Mouse (Mus musculus): ENCODE measurements around the gene Tm4sf19. TPM values are rescaled to one million over a fixed set of nuclear protein-coding genes. Genes with fewer than 3 reads are reported as not detected.

Gene Tm4sf19
- polyA plus RNA-seq, 1 experiment, result 0.04 TPM

DNA sequence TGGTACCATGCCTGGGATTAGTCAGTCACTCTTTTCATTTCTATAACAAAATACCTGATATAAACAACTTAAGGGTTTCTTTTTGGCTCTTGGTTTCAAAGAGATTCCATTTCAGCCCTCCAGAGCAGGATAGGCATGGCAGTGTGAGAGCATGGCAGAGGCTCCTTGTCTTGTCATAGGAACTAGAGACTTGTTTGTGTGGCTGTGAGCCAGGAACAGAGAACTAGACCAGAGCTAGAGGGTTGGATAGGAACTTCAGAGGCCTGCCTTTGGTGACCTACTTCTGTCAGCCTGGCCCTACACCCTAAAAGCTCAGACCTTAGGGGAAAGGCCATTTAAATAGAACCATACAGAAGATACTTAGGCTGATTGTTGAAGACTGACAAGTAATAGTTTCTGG lies 17.4 kb upstream of the Tm4sf19 start:
- Histone ChIP-seq H3K79me2 (ENCODE audit: control insufficient read depth, insufficient read depth) (no peaks in the 10 kb centered on the region), H3K36me3 (ENCODE audit: control insufficient read depth, insufficient read depth) (peaks cover 54% of the 10 kb centered on the region), H3K27me3 (ENCODE audit: control insufficient read depth, insufficient read depth, insufficient read length) (no peaks in the 10 kb centered on the region), H3ac (ENCODE audit: control insufficient read depth, insufficient read length) (no peak overlapping the region), H3K4me2 (ENCODE audit: low read depth) (no peak overlapping the region), H3K4me3 (no peak overlapping the region)
- TF ChIP-seq TCF3 (IDR thresholded peaks at IDR 0.05; ENCODE audit: insufficient read length, low read depth), result no peak
- no peak for TF ChIP-seq MYOG (IDR thresholded peaks at IDR 0.05; ENCODE audit: control insufficient read depth in 1 of 3, insufficient read depth in 1 of 3, insufficient read length in 2 of 3, low read depth in 2 of 3)
- no peak for TF ChIP-seq MYOD1 (IDR thresholded peaks at IDR 0.05; ENCODE audit: control insufficient read depth in 1 of 3, insufficient read length in 2 of 3, low read depth in 2 of 3)
- TF ChIP-seq POLR2A (IDR thresholded peaks at IDR 0.05; ENCODE audit: insufficient read length, low read depth), result no peak

DNA sequence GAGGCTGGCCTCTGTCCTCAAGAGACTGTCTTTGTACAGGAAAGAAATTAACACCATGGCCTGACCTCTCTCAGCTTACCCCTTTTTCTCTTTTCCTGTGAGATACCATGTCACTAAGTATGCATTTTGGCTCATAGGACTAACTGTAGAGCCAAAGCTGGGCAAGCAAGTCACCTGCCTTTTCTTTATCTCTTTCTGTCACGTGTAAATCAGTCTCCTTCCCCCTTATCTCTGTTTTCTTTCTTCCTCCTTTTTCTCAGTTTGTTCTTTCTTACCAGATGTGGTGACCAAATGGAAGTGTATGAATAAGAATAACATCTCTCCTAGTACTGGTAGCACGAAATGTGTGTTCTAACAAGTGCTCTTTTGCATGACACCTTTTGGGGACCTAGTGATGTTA lies 15.4 kb upstream of the Tm4sf19 start:
- Histone ChIP-seq H3K36me3 (ENCODE audit: control insufficient read depth, insufficient read depth) (peaks cover 57% of the 10 kb centered on the region), H3K4me2 (ENCODE audit: low read depth) (no peak overlapping the region), H3K4me3 (no peak overlapping the region), H3K27me3 (ENCODE audit: control insufficient read depth, insufficient read depth, insufficient read length) (no peaks in the 10 kb centered on the region), H3ac (ENCODE audit: control insufficient read depth, insufficient read length) (no peak overlapping the region), H3K79me2 (ENCODE audit: control insufficient read depth, insufficient read depth) (no peaks in the 10 kb centered on the region)
- TF ChIP-seq MYOD1 (IDR thresholded peaks at IDR 0.05; ENCODE audit: control insufficient read depth in 1 of 3, insufficient read length in 2 of 3, low read depth in 2 of 3), result no peak
- no peak for TF ChIP-seq REST (IDR thresholded peaks at IDR 0.05; ENCODE audit: insufficient read depth, insufficient read length)
- no peak for TF ChIP-seq TCF3 (IDR thresholded peaks at IDR 0.05; ENCODE audit: insufficient read length, low read depth)
- no peak for TF ChIP-seq POLR2AphosphoS2 (IDR thresholded peaks at IDR 0.05; ENCODE audit: insufficient read length, low read depth)
- no peak for TF ChIP-seq E2F4 (IDR thresholded peaks at IDR 0.05; ENCODE audit: insufficient read depth)
- no peak for TF ChIP-seq SRF (IDR thresholded peaks at IDR 0.05; ENCODE audit: control insufficient read depth, insufficient read length, low read depth)
- TF ChIP-seq MAX (IDR thresholded peaks at IDR 0.05; ENCODE audit: low read depth), result no peak
- no peak for TF ChIP-seq CEBPB (IDR thresholded peaks at IDR 0.05; ENCODE audit: insufficient read depth, poor library complexity, severe bottlenecking)
- no peak for TF ChIP-seq POLR2A (IDR thresholded peaks at IDR 0.05; ENCODE audit: insufficient read length, low read depth)
- no peak for TF ChIP-seq MYOG (IDR thresholded peaks at IDR 0.05; ENCODE audit: control insufficient read depth in 1 of 3, insufficient read depth in 1 of 3, insufficient read length in 2 of 3, low read depth in 2 of 3)
- TF ChIP-seq TCF12 (IDR thresholded peaks at IDR 0.05; ENCODE audit: insufficient read depth, poor library complexity, severe bottlenecking), result no peak
- TF ChIP-seq USF1 (IDR thresholded peaks at IDR 0.05; ENCODE audit: low read depth), result no peak

DNA sequence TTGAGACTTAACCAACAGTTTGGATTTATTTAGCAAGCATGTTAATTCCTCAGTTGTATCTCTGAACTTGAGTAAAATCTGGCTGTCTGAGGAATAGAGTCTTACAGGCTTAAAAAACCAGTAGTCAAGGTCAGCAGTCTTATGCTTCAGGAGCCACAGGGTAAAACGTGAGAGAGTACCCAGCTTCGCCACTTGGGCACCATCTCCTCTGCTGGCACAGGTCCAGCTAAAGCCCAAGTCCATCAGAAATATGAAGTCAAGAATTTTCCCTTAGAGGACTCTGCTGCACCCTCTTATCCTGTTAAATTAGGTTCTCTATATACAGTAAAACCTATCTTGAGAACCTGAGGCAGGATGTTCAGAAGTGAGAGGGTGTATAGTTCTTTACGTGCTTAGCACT lies 13.5 kb upstream of the Tm4sf19 start:
- Histone ChIP-seq H3ac (ENCODE audit: control insufficient read depth, insufficient read length) (no peak overlapping the region), H3K79me2 (ENCODE audit: control insufficient read depth, insufficient read depth) (no peaks in the 10 kb centered on the region), H3K4me2 (ENCODE audit: low read depth) (no peak overlapping the region), H3K36me3 (ENCODE audit: control insufficient read depth, insufficient read depth) (peaks cover 62% of the 10 kb centered on the region), H3K27me3 (ENCODE audit: control insufficient read depth, insufficient read depth, insufficient read length) (no peaks in the 10 kb centered on the region), H3K4me3 (no peak overlapping the region)
- TF ChIP-seq SRF (IDR thresholded peaks at IDR 0.05; ENCODE audit: control insufficient read depth, insufficient read length, low read depth) (no peak), E2F4 (IDR thresholded peaks at IDR 0.05; ENCODE audit: insufficient read depth) (no peak), TCF12 (IDR thresholded peaks at IDR 0.05; ENCODE audit: insufficient read depth, poor library complexity, severe bottlenecking) (no peak), POLR2A (IDR thresholded peaks at IDR 0.05; ENCODE audit: insufficient read length, low read depth) (no peak), TCF3 (IDR thresholded peaks at IDR 0.05; ENCODE audit: insufficient read length, low read depth) (no peak), REST (IDR thresholded peaks at IDR 0.05; ENCODE audit: insufficient read depth, insufficient read length) (no peak), MYOD1 (IDR thresholded peaks at IDR 0.05; ENCODE audit: control insufficient read depth in 1 of 3, insufficient read length in 2 of 3, low read depth in 2 of 3) (no peak), USF1 (IDR thresholded peaks at IDR 0.05; ENCODE audit: low read depth) (no peak)

DNA sequence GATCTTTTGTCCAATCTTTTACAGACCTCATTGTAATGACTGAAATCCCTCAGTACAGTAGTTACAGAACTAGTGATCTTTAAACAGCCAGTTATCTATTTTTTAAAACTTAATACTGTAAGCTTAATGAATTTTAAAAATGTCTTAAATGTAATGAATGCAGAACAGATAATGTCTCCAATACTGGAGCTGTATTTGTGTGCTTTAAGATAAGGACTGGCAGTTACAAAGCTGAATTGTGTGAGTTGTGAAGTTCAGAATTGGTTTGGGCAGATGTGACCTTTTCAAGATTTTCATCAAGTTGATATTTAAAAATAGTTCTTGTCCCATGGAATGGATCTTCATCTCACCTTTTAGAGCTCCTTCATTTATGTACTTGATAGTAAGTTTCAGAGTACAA lies 11.3 kb upstream of the Tm4sf19 start:
- Histone ChIP-seq H3K79me2 (ENCODE audit: control insufficient read depth, insufficient read depth) (no peaks in the 10 kb centered on the region), H3K36me3 (ENCODE audit: control insufficient read depth, insufficient read depth) (peaks cover 46% of the 10 kb centered on the region), H3ac (ENCODE audit: control insufficient read depth, insufficient read length) (no peak overlapping the region), H3K4me2 (ENCODE audit: low read depth) (no peak overlapping the region), H3K27me3 (ENCODE audit: control insufficient read depth, insufficient read depth, insufficient read length) (no peaks in the 10 kb centered on the region), H3K4me3 (no peak overlapping the region)
- TF ChIP-seq TCF3 (IDR thresholded peaks at IDR 0.05; ENCODE audit: insufficient read length, low read depth), result no peak
- TF ChIP-seq POLR2A (IDR thresholded peaks at IDR 0.05; ENCODE audit: insufficient read length, low read depth), result no peak

DNA sequence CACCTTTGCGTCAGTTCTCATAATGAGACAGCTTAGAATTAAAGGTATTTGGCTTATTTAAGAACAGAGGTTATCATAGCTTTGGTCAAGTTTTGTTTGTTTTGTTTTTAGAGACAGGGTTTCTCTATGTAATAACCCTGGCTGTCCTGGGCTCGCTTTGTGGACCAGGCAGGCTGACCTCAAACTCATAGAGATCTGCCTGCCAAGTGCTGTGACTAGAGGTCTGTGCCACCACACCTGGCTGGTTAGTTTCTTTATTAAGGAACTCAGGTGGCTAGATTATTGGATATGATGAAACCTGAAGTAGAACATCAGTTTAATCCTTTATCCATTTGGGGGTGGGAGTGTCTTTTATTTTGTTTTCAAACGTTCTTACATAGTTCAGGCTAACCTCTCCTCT lies 10.5 kb upstream of the Tm4sf19 start:
- H3K27me3 ChIP-seq (ENCODE audit: control insufficient read depth, insufficient read depth, insufficient read length), result no peaks in the 10 kb centered on the region
- no peak overlapping the region for H3K4me3 ChIP-seq
- H3K4me2 ChIP-seq (ENCODE audit: low read depth), result no peak overlapping the region
- H3K79me2 ChIP-seq (ENCODE audit: control insufficient read depth, insufficient read depth), result no peaks in the 10 kb centered on the region
- TF ChIP-seq POLR2AphosphoS2 (IDR thresholded peaks at IDR 0.05; ENCODE audit: insufficient read length, low read depth) (no peak), E2F4 (IDR thresholded peaks at IDR 0.05; ENCODE audit: insufficient read depth) (no peak), USF1 (IDR thresholded peaks at IDR 0.05; ENCODE audit: low read depth) (no peak), TCF12 (IDR thresholded peaks at IDR 0.05; ENCODE audit: insufficient read depth, poor library complexity, severe bottlenecking) (no peak), CEBPB (IDR thresholded peaks at IDR 0.05; ENCODE audit: insufficient read depth, poor library complexity, severe bottlenecking) (no peak), REST (IDR thresholded peaks at IDR 0.05; ENCODE audit: insufficient read depth, insufficient read length) (no peak), POLR2A (IDR thresholded peaks at IDR 0.05; ENCODE audit: insufficient read length, low read depth) (no peak), MYOG (IDR thresholded peaks at IDR 0.05; ENCODE audit: control insufficient read depth in 1 of 3, insufficient read depth in 1 of 3, insufficient read length in 2 of 3, low read depth in 2 of 3) (no peak), MAX (IDR thresholded peaks at IDR 0.05; ENCODE audit: low read depth) (no peak), TCF3 (IDR thresholded peaks at IDR 0.05; ENCODE audit: insufficient read length, low read depth) (no peak), SRF (IDR thresholded peaks at IDR 0.05; ENCODE audit: control insufficient read depth, insufficient read length, low read depth) (no peak), MYOD1 (IDR thresholded peaks at IDR 0.05; ENCODE audit: control insufficient read depth in 1 of 3, insufficient read length in 2 of 3, low read depth in 2 of 3) (no peak)
- peaks cover 42% of the 10 kb centered on the region for H3K36me3 ChIP-seq (ENCODE audit: control insufficient read depth, insufficient read depth)
- H3ac ChIP-seq (ENCODE audit: control insufficient read depth, insufficient read length), result no peak overlapping the region

All from myocyte (in vitro differentiated cells).